Mouse (Mus musculus) left cerebral cortex, adult 2 months (tissue): ENCODE data around the gene Dnttip1. TPM values are rescaled to one million over a fixed set of nuclear protein-coding genes. Genes with fewer than 3 reads are reported as not detected.
A peak's percentile ranks its signal among the peaks of the same experiment; 100 is the strongest.
"Not testable (repeated sequence)": the region's sequence is repeated elsewhere in the genome, so short reads cannot be mapped to it uniquely, and the experiment has no call there.

Experiments
- DNase-seq, 2 experiments: peaks; one replicate each; pipeline ENCODE4 v3.0.0; 2021 to 2022; ENCODE audit warnings: low spot score in 2 of 2, mixed read lengths in 1 of 2; ENCODE audit errors: extremely low spot score in 1 of 2
- H3K27ac ChIP-seq: fragments of 200-600 bp; 2 replicates; pipeline ENCODE4 v1.8.1; 2022
- H3K4me3 ChIP-seq: fragments of 200-600 bp; 2 replicates; pipeline ENCODE4 v1.8.1; 2022
- CTCF ChIP-seq: fragments of 200-600 bp; IDR thresholded peaks from 2 replicates; pipeline ENCODE4 v1.8.1; 2022; ENCODE audit warnings: antibody characterized with exemption, mild to moderate bottlenecking, moderate library complexity
- intact Hi-C: fragments of 180-260 bp; cut with DNase I; formaldehyde crosslinking; loops from one replicate; pipeline ENCODE4 v1.15.1; 2025
- long read RNA-seq, 2 experiments: library from polyadenylated mRNA; stranded (forward); transcript quantifications; one replicate each; pipeline ENCODE4 v2.0.0; 2021; ENCODE audit warnings: borderline mapping rate in 2 of 2
- total RNA-seq, 2 experiments: library from RNA; stranded (reverse); gene quantifications; 2 replicates each; pipeline ENCODE4 v1.2.3; 2021

The Dnttip1 gene
- total RNA-seq = 10 to 100 TPM; 37.6 to 37.9 TPM
- long read RNA-seq, experiment 1, transcript Dnttip1-201 (13 exons, 1,664 nt) = major isoform, 38 of 55 reads
- long read RNA-seq, experiment 1, partial matches to known transcripts = 1 of 55 reads
- long read RNA-seq, experiment 1, other reads (novel, unspliced or antisense) = 16 of 55 reads
- long read RNA-seq, experiment 2, transcript Dnttip1-201 (13 exons, 1,664 nt) = major isoform, 25 of 38 reads
- long read RNA-seq, experiment 2, partial matches to known transcripts = 4 of 38 reads
- long read RNA-seq, experiment 2, other reads (novel, unspliced or antisense) = 9 of 38 reads

DNA sequence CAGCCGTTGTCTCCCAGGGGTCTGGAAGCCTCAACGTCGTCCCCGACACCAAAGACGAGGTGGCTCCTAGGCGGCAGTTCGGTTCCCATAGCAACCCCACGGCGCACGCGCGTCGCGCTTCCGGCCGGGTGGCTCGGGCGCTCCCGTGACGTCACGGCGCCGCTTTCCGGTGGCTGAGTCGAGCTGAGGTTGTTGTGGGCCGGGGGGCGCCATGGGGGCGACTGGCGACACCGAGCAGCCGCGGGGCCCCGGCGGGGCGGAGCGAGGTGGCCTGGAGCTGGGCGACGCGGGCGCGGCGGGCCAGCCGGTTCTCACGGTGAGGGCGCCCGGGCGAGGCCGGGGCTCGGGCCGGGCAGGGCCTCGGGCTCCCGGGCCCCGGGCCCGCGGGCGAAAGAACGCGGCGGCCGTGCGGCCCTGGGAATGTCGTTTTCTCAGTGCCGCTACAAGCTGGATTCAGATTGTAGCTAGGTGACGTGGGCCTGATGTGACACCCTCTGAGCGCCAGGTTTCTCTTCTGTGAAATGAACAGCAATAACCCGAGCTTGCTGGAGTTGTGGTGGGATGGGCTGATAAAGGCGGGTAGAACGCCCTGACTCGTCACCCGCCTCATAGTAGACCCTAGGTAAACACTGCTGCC is at the start of gene Dnttip1, which contains the start of gene Wfdc3:
Dnttip1 (plus strand) TSS at position 141 of the 637 bp plus-strand sequence.
Wfdc3 (minus strand) TSS at position 89 of the 637 bp plus-strand sequence.
- peak; percentile 96 for DNase-seq
- peak within 1 kb of the TSS; percentile 87 for H3K4me3 ChIP-seq
- peak within 1 kb of the TSS; percentile 80 for H3K27ac ChIP-seq
- intact Hi-C loops = loop anchor here (10.0 kb wide), 1 partner anchor 261 kb away; the partner anchor contains the start of gene Dbndd2
- no peak for TF ChIP-seq CTCF

GRCm38 (mm10) chr2:164698201-164698600 is 47.6 kb upstream of the Dnttip1 start, which contains the start of gene Spint4:
Spint4 (plus strand) TSS chr2:164698501.
- Histone ChIP-seq H3K4me3 (no peak within 1 kb of the TSS), H3K27ac (no peak within 1 kb of the TSS)
- TF ChIP-seq CTCF = no peak
- DNase-seq = no peak
- intact Hi-C loops = no loop called here

- no peak overlapping the region for H3K27ac ChIP-seq
- TF ChIP-seq CTCF = no peak
- no peak for DNase-seq
- no peak overlapping the region for H3K4me3 ChIP-seq
- intact Hi-C loops = no loop called here
Observed at GRCm38 (mm10) chr2:164700959-164701358, 44.8 kb upstream of the Dnttip1 start.

- intact Hi-C loops = no loop called here
- Histone ChIP-seq H3K4me3 (no peak overlapping the region), H3K27ac (no peak overlapping the region)
- no peak for DNase-seq
- TF ChIP-seq CTCF = no peak
Observed at GRCm38 (mm10) chr2:164701761-164702160, 44.0 kb upstream of the Dnttip1 start.

DNA sequence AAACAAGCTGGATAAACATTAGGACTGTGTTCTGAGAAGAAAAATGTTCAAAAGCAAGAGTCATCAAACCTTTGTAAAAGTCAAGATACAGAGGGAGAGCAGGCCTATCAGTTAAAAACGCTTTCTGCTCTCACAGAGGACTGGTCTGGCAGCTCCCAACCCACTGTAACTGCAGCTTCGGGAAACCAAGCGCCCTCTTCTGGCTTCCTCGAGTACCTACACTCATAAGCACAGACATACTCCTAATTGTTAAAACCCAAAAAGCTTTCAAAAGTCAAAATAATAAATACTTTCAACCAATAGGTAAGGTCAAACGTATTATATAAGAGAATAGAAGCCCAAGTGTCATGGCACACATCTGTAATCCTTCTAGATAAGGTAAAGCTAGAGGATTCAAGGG is 41.5 kb upstream of the Dnttip1 start:
- DNase-seq = no peak
- Histone ChIP-seq H3K4me3 (no peak overlapping the region), H3K27ac (no peak overlapping the region)
- no peak for TF ChIP-seq CTCF
- intact Hi-C loops = no loop called here

GRCm38 (mm10) chr2:164705328-164705727 is 40.5 kb upstream of the Dnttip1 start:
- TF ChIP-seq CTCF = no peak
- no peak for DNase-seq
- intact Hi-C loops = no loop called here
- Histone ChIP-seq H3K27ac (no peak overlapping the region), H3K4me3 (no peak overlapping the region)

- DNase-seq = no peak
- intact Hi-C loops = no loop called here
- no peak overlapping the region for H3K27ac ChIP-seq
- no peak for TF ChIP-seq CTCF
- no peak overlapping the region for H3K4me3 ChIP-seq
Observed at GRCm38 (mm10) chr2:164705991-164706390, 39.8 kb upstream of the Dnttip1 start.

- DNase-seq = no peak
- intact Hi-C loops = no loop called here
- no peak for TF ChIP-seq CTCF
- Histone ChIP-seq H3K4me3 (no peak within 1 kb of the TSS), H3K27ac (no peak within 1 kb of the TSS)
Observed at GRCm38 (mm10) chr2:164715005-164715404, 30.8 kb upstream of the Dnttip1 start, which contains the start of gene Spint5. Spint5 (plus strand) TSS chr2:164715305.

GRCm38 (mm10) chr2:164716194-164716786 is 29.5 kb upstream of the Dnttip1 start:
- H3K4me3 ChIP-seq, DNase-seq, H3K27ac ChIP-seq, intact Hi-C loops: not testable (repeated sequence)

DNA sequence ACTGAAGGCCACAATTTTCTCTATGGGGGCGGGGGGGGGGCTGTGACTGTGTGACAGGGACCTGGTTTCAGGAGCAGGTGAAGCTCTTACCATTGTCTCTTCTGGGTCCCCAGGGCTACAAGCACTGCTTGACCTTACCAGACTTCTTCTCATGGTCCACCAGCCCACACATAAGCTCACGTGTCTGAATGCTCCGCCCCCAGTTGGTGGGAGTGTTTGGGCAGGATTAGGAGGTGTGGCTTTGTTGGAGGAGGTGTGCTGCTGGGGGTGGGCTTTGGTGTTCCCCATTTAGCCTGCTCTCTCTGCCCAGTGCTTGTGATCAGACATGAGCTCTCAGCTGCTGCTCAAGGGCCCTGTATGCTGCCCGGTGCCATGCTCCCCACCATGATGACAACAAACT is 22.5 kb upstream of the Dnttip1 start:
- Histone ChIP-seq H3K4me3 (no peak overlapping the region), H3K27ac (no peak overlapping the region)
- no peak for DNase-seq
- intact Hi-C loops = loop anchor here (10.0 kb wide), 1 partner anchor 308 kb away; no protein-coding TSS in a partner anchor
- TF ChIP-seq CTCF = no peak

GRCm38 (mm10) chr2:164725895-164726619 is 19.7 kb upstream of the Dnttip1 start:
- peak; percentile 56 to 58 for DNase-seq
- intact Hi-C loops = loop anchor here (1.0 to 10.0 kb wide), 3 partner anchors 47 to 311 kb away; no protein-coding TSS in a partner anchor
- H3K27ac ChIP-seq = no peak overlapping the region
- no peak overlapping the region for H3K4me3 ChIP-seq
- TF ChIP-seq CTCF = peak; percentile 95
